Mouse (Mus musculus) heart, postnatal 25 days (tissue): ENCODE measurements around the gene Med27. TPM values are rescaled to one million over a fixed set of nuclear protein-coding genes. Genes with fewer than 3 reads are reported as not detected.

Experiments used
- DNase-seq: peaks from one replicate; pipeline ENCODE4 v3.0.0; 2022; ENCODE audit warnings: low spot score
- intact Hi-C: fragments of 180-260 bp; cut with DNase I; formaldehyde crosslinking; loops from one replicate; pipeline ENCODE4 v1.15.1; 2025
- total RNA-seq, 2 experiments: library from RNA; stranded (reverse); gene quantifications; 2 replicates each; pipeline ENCODE4 v1.2.3; 2021

Med27 gene
- total RNA-seq, 2 experiments from 2014 or later, result 15.3 to 16.3 TPM

- intact Hi-C loops, result no loop called here
- no peak for DNase-seq
Measured at GRCm38 (mm10) chr2:29464851-29465648, 118.4 kb downstream of the Med27 start.

- no peak for DNase-seq
- intact Hi-C loops, result no loop called here
Measured at GRCm38 (mm10) chr2:29465649-29466137, 119.1 kb downstream of the Med27 start.

- intact Hi-C loops, result no loop called here
- no peak for DNase-seq
Measured at GRCm38 (mm10) chr2:29466396-29466795, 119.8 kb downstream of the Med27 start.

GRCm38 (mm10) chr2:29468517-29468936 lies 121.9 kb downstream of the Med27 start:
- intact Hi-C loops, result no loop called here
- DNase-seq, result no peak

GRCm38 (mm10) chr2:29472952-29473437 lies 126.4 kb downstream of the Med27 start:
- intact Hi-C loops, result no loop called here
- DNase-seq, result no peak

GRCm38 (mm10) chr2:29473907-29474306 lies 127.3 kb downstream of the Med27 start:
- intact Hi-C loops, result no loop called here
- no peak for DNase-seq

- no peak for DNase-seq
- intact Hi-C loops, result no loop called here
Measured at GRCm38 (mm10) chr2:29476702-29477101, 130.1 kb downstream of the Med27 start.

GRCm38 (mm10) chr2:29481856-29482255 lies 135.2 kb downstream of the Med27 start:
- no peak for DNase-seq
- intact Hi-C loops, result no loop called here

GRCm38 (mm10) chr2:29482979-29483718 lies 136.5 kb downstream of the Med27 start:
- intact Hi-C loops, result no loop called here
- no peak for DNase-seq

- intact Hi-C loops, result no loop called here
- DNase-seq, result no peak
Measured at GRCm38 (mm10) chr2:29485519-29485918, 138.9 kb downstream of the Med27 start.

GRCm38 (mm10) chr2:29486491-29486890 lies 139.9 kb downstream of the Med27 start:
- intact Hi-C loops, result no loop called here
- no peak for DNase-seq

GRCm38 (mm10) chr2:29487652-29488051 lies 141.0 kb downstream of the Med27 start:
- intact Hi-C loops, result no loop called here
- no peak for DNase-seq

GRCm38 (mm10) chr2:29488379-29489236 lies 142.0 kb downstream of the Med27 start:
- intact Hi-C loops, result no loop called here
- DNase-seq, result no peak

- no peak for DNase-seq
- intact Hi-C loops, result no loop called here
Measured at GRCm38 (mm10) chr2:29491656-29492055, 145.0 kb downstream of the Med27 start.

- no peak for DNase-seq
- intact Hi-C loops, result no loop called here
Measured at GRCm38 (mm10) chr2:29493396-29494031, 146.9 kb downstream of the Med27 start.

GRCm38 (mm10) chr2:29495271-29495670 lies 148.7 kb downstream of the Med27 start:
- intact Hi-C loops, result no loop called here
- DNase-seq, result no peak

- intact Hi-C loops, result no loop called here
- DNase-seq, result no peak
Measured at GRCm38 (mm10) chr2:29500601-29501350, 154.2 kb downstream of the Med27 start.

GRCm38 (mm10) chr2:29501381-29501780 lies 154.8 kb downstream of the Med27 start:
- DNase-seq, result no peak
- intact Hi-C loops, result no loop called here

GRCm38 (mm10) chr2:29504848-29505247 lies 158.2 kb downstream of the Med27 start:
- DNase-seq, result no peak
- intact Hi-C loops, result no loop called here
